21 mouse cellular contexts compared by ENCODE assay signal in the genomic region with DNA sequence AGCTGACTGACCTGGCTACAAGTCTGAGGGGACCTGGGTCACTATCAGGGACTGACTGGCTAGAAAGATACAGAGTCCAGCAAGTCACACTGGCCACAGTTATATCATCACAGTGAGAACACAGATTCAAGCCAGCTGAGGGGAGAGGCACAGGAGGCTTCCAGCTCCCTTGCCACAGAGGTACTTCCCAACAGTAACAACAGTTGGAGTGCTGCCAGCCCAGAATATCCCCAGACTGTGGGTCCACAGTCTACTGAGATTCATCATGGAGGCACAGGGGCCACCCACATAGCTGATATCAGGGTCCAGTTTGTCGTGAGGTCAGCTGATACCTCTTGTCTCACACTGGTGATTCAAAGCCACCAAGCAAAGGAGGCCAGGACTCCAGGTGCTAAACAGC. TPM values are rescaled to one million over a fixed set of nuclear protein-coding genes. Genes with fewer than 3 reads are reported as not detected.
"Had no signal": no experiment of that assay in that cellular context is flagged by ENCODE, and none has a peak within 500 bp of the region (broad histone marks: within the 10 kb centered on the region; RNA-seq: fewer than 3 reads in every experiment).

No protein-coding gene starts in this region.

- H3K4me1 ChIP-seq: liver, embryonic 15.5 days; megakaryocyte, embryonic 14.5 days; midbrain, embryonic 15.5 days; neural tube, embryonic 12.5 days had no signal

- H3K4me3 ChIP-seq: liver, embryonic 15.5 days; megakaryocyte, embryonic 14.5 days; midbrain, embryonic 12.5 days; midbrain, embryonic 15.5 days; neural tube, embryonic 12.5 days had no signal

- H3K27ac ChIP-seq: liver, embryonic 15.5 days; macrophage; midbrain, embryonic 12.5 days; midbrain, embryonic 15.5 days; neural tube, embryonic 12.5 days had no signal

- H3K36me3 ChIP-seq: liver, embryonic 15.5 days; midbrain, embryonic 12.5 days; midbrain, embryonic 15.5 days; neural tube, embryonic 12.5 days had no signal

- H3K9me3 ChIP-seq: liver, embryonic 15.5 days; midbrain, embryonic 12.5 days; neural tube, embryonic 12.5 days had no signal

- DNase-seq: liver, postnatal 0 days; lung, adult 2 months; lung, postnatal 14 days; lung, postnatal 36 days; right cerebral cortex, postnatal 14 days; thymus, adult 18-20 months; thymus, postnatal 14 days; thymus, postnatal 36 days had no signal

- H3K9ac ChIP-seq: liver, embryonic 15.5 days; liver, postnatal 0 days; midbrain, embryonic 12.5 days; midbrain, embryonic 15.5 days; neural tube, embryonic 12.5 days had no signal

- H3K4me2 ChIP-seq: liver, embryonic 15.5 days; midbrain, embryonic 12.5 days; midbrain, embryonic 15.5 days; neural tube, embryonic 12.5 days had no signal

- ATAC-seq: liver, postnatal 0 days; midbrain, embryonic 15.5 days had no signal

- H3K27me3 ChIP-seq: liver, embryonic 15.5 days; midbrain, embryonic 12.5 days; midbrain, embryonic 15.5 days; neural tube, embryonic 12.5 days had no signal

RNA-seq across cellular contexts. Expression of a gene that starts 23.5 kb away (rescaled TPM):
- polyA plus RNA-seq: macrophage had no signal

RNA-seq across cellular contexts. Expression of a gene that starts 53.1 kb away (rescaled TPM):
- polyA plus RNA-seq: liver, embryonic 15.5 days; liver, postnatal 0 days; lung, embryonic 16.5 days; macrophage; midbrain, embryonic 12.5 days; midbrain, embryonic 15.5 days; midbrain, postnatal 0 days; neural tube, embryonic 12.5 days; neural tube, embryonic 14.5 days; spleen, adult 2 months; stomach, embryonic 14.5 days; stomach, embryonic 16.5 days; thymus, postnatal 0 days had no signal
